In the genomic region with DNA sequence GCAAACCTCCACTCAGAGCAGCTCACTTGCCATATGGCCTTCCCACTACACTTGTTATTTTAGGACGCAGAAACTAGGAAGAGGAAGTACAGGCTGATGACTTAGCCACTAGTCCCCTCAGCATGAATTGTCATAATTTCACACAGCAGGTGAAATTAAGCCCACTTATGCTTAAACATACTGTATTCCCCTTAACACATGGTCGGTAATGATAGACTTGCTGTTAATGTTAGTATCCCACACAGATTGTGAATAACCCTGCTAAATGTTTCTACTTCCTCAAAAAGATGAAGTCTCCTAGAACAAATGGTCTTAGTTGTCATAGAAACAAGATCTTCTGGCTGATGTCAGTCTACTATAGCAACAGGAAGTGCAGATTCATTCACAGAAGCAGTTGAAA, we compare ENCODE assay signal across 18 mouse cellular contexts. TPM values are rescaled to one million over a fixed set of nuclear protein-coding genes. Genes with fewer than 3 reads are reported as not detected.
DNase-seq lines count a peak whose midpoint lies in the region; ATAC-seq and TF ChIP-seq lines count a peak whose summit lies in the region.
"Had no signal": no experiment of that assay in that cellular context is flagged by ENCODE, and none has a peak within 500 bp of the region (broad histone marks: within the 10 kb centered on the region; RNA-seq: fewer than 3 reads in every experiment).

No protein-coding gene starts in this region.

- H3K4me3 ChIP-seq in left cerebral cortex, adult 2 months, result no peak overlapping the region
- no peak overlapping the region for H3K4me3 ChIP-seq in midbrain, embryonic 16.5 days (ENCODE audit: low read depth, low read length)
- H3K4me3 ChIP-seq in cerebellum, adult 2 months (replicated peaks; ENCODE audit: insufficient read depth, low read depth, low read length), result no peak overlapping the region
- H3K4me3 ChIP-seq: erythroblast, embryonic 14.5 days; heart, adult 2 months; limb, embryonic 13.5 days; lung, embryonic 15.5 days; stomach, embryonic 15.5 days had no signal

- no peaks in the 10 kb centered on the region for H3K4me1 ChIP-seq in midbrain, embryonic 16.5 days (ENCODE audit: control insufficient read depth, insufficient read depth, low read length)
- no peaks in the 10 kb centered on the region for H3K4me1 ChIP-seq in cerebellum, adult 2 months (ENCODE audit: control insufficient read depth, insufficient read depth, low read length)
- H3K4me1 ChIP-seq: limb, embryonic 13.5 days; lung, embryonic 15.5 days; stomach, embryonic 15.5 days had no signal

- 73% methylated on average over 2 of the region's 2 CpGs for WGBS in midbrain, embryonic 16.5 days
- WGBS in cerebellum, adult 2 months, result 39% methylated on average over 2 of the region's 2 CpGs

- no peak overlapping the region for H3K9ac ChIP-seq in midbrain, embryonic 16.5 days (ENCODE audit: low read depth, low read length)
- H3K9ac ChIP-seq: limb, embryonic 13.5 days; lung, embryonic 15.5 days; stomach, embryonic 15.5 days had no signal

- no peak for TF ChIP-seq POLR2A in cerebellum, adult 2 months (IDR thresholded peaks at IDR 0.05; ENCODE audit: borderline replicate concordance, insufficient read depth, low read length)

- peak; percentile 95 to 99 for ATAC-seq in hematopoietic stem cell, adult 5-6 weeks (replicated peaks in 1 of 2; ENCODE audit: insufficient read depth in 1 of 2, low FRiP score in 2 of 2, low TSS enrichment in 1 of 2, low read depth in 1 of 2, poor library complexity in 2 of 2, severe bottlenecking in 2 of 2)
- ATAC-seq in monocyte, adult 5-6 weeks (replicated peaks; ENCODE audit: insufficient number of reproducible peaks, low FRiP score, low TSS enrichment, poor library complexity, severe bottlenecking), result peak; percentile 31; the same call in 1 of the 2 replicates
- no peak for ATAC-seq in midbrain, embryonic 16.5 days

- no peaks in the 10 kb centered on the region for H3K27me3 ChIP-seq in midbrain, embryonic 16.5 days (ENCODE audit: control insufficient read depth, insufficient read depth, low read depth, low read length)
- H3K27me3 ChIP-seq in cerebellum, adult 2 months (ENCODE audit: control insufficient read depth, insufficient read depth, low read length), result no peaks in the 10 kb centered on the region
- H3K27me3 ChIP-seq: lung, embryonic 15.5 days; stomach, embryonic 15.5 days had no signal

- no peak overlapping the region for H3K27ac ChIP-seq in left cerebral cortex, adult 2 months
- no peak overlapping the region for H3K27ac ChIP-seq in midbrain, embryonic 16.5 days (ENCODE audit: low read length)
- no peak overlapping the region for H3K27ac ChIP-seq in cerebellum, adult 2 months (ENCODE audit: insufficient read depth, low read length)
- H3K27ac ChIP-seq: heart, adult 2 months; limb, embryonic 13.5 days; lung, embryonic 15.5 days; stomach, embryonic 15.5 days had no signal

- TF ChIP-seq CTCF in left cerebral cortex, adult 2 months (IDR thresholded peaks at IDR 0.05), result no peak
- no peak for TF ChIP-seq CTCF in cerebellum, adult 2 months (IDR thresholded peaks at IDR 0.05; ENCODE audit: borderline replicate concordance, insufficient read depth, low read depth, low read length)

- H3K9me3 ChIP-seq in midbrain, embryonic 16.5 days (replicated peaks; ENCODE audit: control insufficient read depth, low read length, poor library complexity, severe bottlenecking), result no peaks in the 10 kb centered on the region
- H3K9me3 ChIP-seq: limb, embryonic 13.5 days; lung, embryonic 15.5 days; stomach, embryonic 15.5 days had no signal

- no peaks in the 10 kb centered on the region for H3K36me3 ChIP-seq in midbrain, embryonic 16.5 days (ENCODE audit: control insufficient read depth, insufficient read depth, low read length)
- H3K36me3 ChIP-seq: limb, embryonic 13.5 days; lung, embryonic 15.5 days; stomach, embryonic 15.5 days had no signal

- intact Hi-C loops in left cerebral cortex, adult 2 months (cut with DNase I), result no loop called here

- H3K4me2 ChIP-seq in midbrain, embryonic 16.5 days (ENCODE audit: low read length), result no peak overlapping the region
- H3K4me2 ChIP-seq: limb, embryonic 13.5 days; lung, embryonic 15.5 days; stomach, embryonic 15.5 days had no signal

- peak; percentile 2 to 19 for DNase-seq in left cerebral cortex, adult 18-20 months (ENCODE audit: low spot score in 2 of 2)
- no peak for DNase-seq in left cerebral cortex, adult 2 months (ENCODE audit: extremely low spot score in 1 of 2, low spot score in 2 of 2)
- DNase-seq in MEL-GATA-1-ER (ENCODE audit: extremely low read depth, low read depth), result peak; percentile 95
- no peak for DNase-seq in cerebellum, adult 2 months
- DNase-seq: adrenal gland, postnatal 36 days; cerebellum, adult 9-10 months; heart, adult 2 months; heart, postnatal 4 days; kidney, adult 11 months; kidney, postnatal 4 days; midbrain, embryonic 14.5 days had no signal

RNA-seq across cellular contexts. Expression of gene D330045A20Rik, which starts 47.6 kb away (rescaled TPM):
- total RNA-seq in left cerebral cortex, adult 18-20 months (2021), result under 1 TPM; 0.30 TPM
- total RNA-seq in left cerebral cortex, adult 2 months (2021), result under 1 TPM; 0.26 to 0.59 TPM
- total RNA-seq in hematopoietic stem cell, adult 5-6 weeks (2017), result 1.3 and 2.2 TPM in 2 replicates
- total RNA-seq in monocyte, adult 5-6 weeks (2017), result not detected in 3 replicates
- 2.1 and 2.2 TPM in 2 replicates for polyA plus RNA-seq in midbrain, embryonic 16.5 days (2015; fragmentation: Nextera tagmentation; extraction: Ambion mirVana)
- polyA plus RNA-seq in cerebellum, adult 2 months (2012; rRNA removed), result 0.05 TPM in 2 replicates
- polyA plus RNA-seq: erythroblast, embryonic 14.5 days had no signal

Comparison
In these comparisons a context has a peak if more than half of its experiments do, and no peak if none do; other contexts are left out.
1. DNase-seq: peak in left cerebral cortex, adult 18-20 months (2 of 2) and MEL-GATA-1-ER (single experiment); none in left cerebral cortex, adult 2 months (0 of 2) and cerebellum, adult 2 months (0 of 2).